Mouse (Mus musculus) myocyte (in vitro differentiated cells): Measurements from ENCODE around the gene Tmem161a. TPM values are rescaled to one million over a fixed set of nuclear protein-coding genes. Genes with fewer than 3 reads are reported as not detected.

Experiments
- H3K27me3 ChIP-seq: one replicate; pipeline ENCODE4 v1.6.1; 2011; ENCODE audit not compliant: control insufficient read depth, insufficient read depth, insufficient read length
- H3K36me3 ChIP-seq: one replicate; pipeline ENCODE4 v1.6.1; 2011; ENCODE audit not compliant: control insufficient read depth, insufficient read depth
- H3K4me2 ChIP-seq: one replicate; pipeline ENCODE4 v1.6.1; 2011; ENCODE audit warnings: low read depth, control low read depth
- H3K4me3 ChIP-seq: one replicate; pipeline ENCODE4 v1.5.1; 2011; ENCODE audit warnings: mild to moderate bottlenecking, control low read depth, moderate library complexity
- H3K79me2 ChIP-seq: one replicate; pipeline ENCODE4 v1.6.1; 2011; ENCODE audit not compliant: control insufficient read depth, insufficient read depth
- H3ac ChIP-seq: one replicate; pipeline ENCODE4 v1.6.1; 2011; ENCODE audit not compliant: control insufficient read depth, insufficient read length
- CEBPB ChIP-seq: IDR thresholded peaks from 2 replicates; pipeline ENCODE4 v1.6.1; 2011; ENCODE audit warnings: mild to moderate bottlenecking, moderate library complexity; ENCODE audit not compliant: poor library complexity, insufficient read depth, severe bottlenecking
- E2F4 ChIP-seq: IDR thresholded peaks from one replicate; pipeline ENCODE4 v1.6.1; 2011; ENCODE audit warnings: mild to moderate bottlenecking, control low read depth, moderate library complexity; ENCODE audit not compliant: insufficient read depth
- MYOD1 ChIP-seq, 3 experiments: IDR thresholded peaks; one replicate each; pipeline ENCODE4 v1.6.1; 2011; ENCODE audit warnings: control low read depth in 2 of 3, low read depth in 2 of 3, mild to moderate bottlenecking in 2 of 3, moderate library complexity in 1 of 3; ENCODE audit not compliant: insufficient read length in 2 of 3, control insufficient read depth in 1 of 3
- MYOG ChIP-seq, 3 experiments: IDR thresholded peaks; one replicate each; pipeline ENCODE4 v1.6.1; 2011; ENCODE audit warnings: control low read depth in 2 of 3, low read depth in 2 of 3, mild to moderate bottlenecking in 2 of 3; ENCODE audit not compliant: insufficient read length in 2 of 3, control insufficient read depth in 1 of 3, insufficient read depth in 1 of 3
- POLR2A ChIP-seq: IDR thresholded peaks from one replicate; pipeline ENCODE4 v1.6.1; 2011; ENCODE audit warnings: low read depth, mild to moderate bottlenecking, control low read depth, moderate library complexity; ENCODE audit not compliant: insufficient read length
- POLR2AphosphoS2 ChIP-seq: IDR thresholded peaks from one replicate; pipeline ENCODE4 v1.6.1; 2011; ENCODE audit warnings: low read depth, control low read depth; ENCODE audit not compliant: insufficient read length
- REST ChIP-seq: IDR thresholded peaks from one replicate; pipeline ENCODE4 v1.6.1; 2011; ENCODE audit warnings: mild to moderate bottlenecking, control low read depth, moderate library complexity; ENCODE audit not compliant: insufficient read depth, insufficient read length
- SRF ChIP-seq: IDR thresholded peaks from one replicate; pipeline ENCODE4 v1.6.1; 2011; ENCODE audit warnings: low read depth; ENCODE audit not compliant: control insufficient read depth, insufficient read length
- TCF12 ChIP-seq: IDR thresholded peaks from one replicate; pipeline ENCODE4 v1.6.1; 2011; ENCODE audit warnings: mild to moderate bottlenecking, control low read depth; ENCODE audit not compliant: poor library complexity, insufficient read depth, severe bottlenecking
- TCF3 ChIP-seq: IDR thresholded peaks from one replicate; pipeline ENCODE4 v1.6.1; 2011; ENCODE audit warnings: low read depth, control low read depth; ENCODE audit not compliant: insufficient read length
- USF1 ChIP-seq: IDR thresholded peaks from one replicate; pipeline ENCODE4 v1.6.1; 2011; ENCODE audit warnings: low read depth, mild to moderate bottlenecking, control low read depth, moderate library complexity
- polyA plus RNA-seq: library from polyadenylated mRNA; unstranded; fragments of >200 nt; fragmentation: generic; extraction: Trizol; gene quantifications from one replicate; pipeline ENCODE4 v1.2.1, GENCODE M21; 2012; ENCODE audit warnings: missing spikeins

The Tmem161a gene
- polyA plus RNA-seq, 1 experiment, result 132 TPM

GRCm38 (mm10) chr8:70130066-70130465 lies 42.1 kb upstream of the Tmem161a start:
- Histone ChIP-seq H3K4me2 (peak overlapping the region; percentile 48), H3K79me2 (no peaks in the 10 kb centered on the region), H3K36me3 (no peaks in the 10 kb centered on the region), H3ac (no peak overlapping the region), H3K27me3 (peaks cover 9% of the 10 kb centered on the region), H3K4me3 (no peak overlapping the region)
- TF ChIP-seq USF1, result peak; percentile 1
- TF ChIP-seq E2F4, result no peak

DNA sequence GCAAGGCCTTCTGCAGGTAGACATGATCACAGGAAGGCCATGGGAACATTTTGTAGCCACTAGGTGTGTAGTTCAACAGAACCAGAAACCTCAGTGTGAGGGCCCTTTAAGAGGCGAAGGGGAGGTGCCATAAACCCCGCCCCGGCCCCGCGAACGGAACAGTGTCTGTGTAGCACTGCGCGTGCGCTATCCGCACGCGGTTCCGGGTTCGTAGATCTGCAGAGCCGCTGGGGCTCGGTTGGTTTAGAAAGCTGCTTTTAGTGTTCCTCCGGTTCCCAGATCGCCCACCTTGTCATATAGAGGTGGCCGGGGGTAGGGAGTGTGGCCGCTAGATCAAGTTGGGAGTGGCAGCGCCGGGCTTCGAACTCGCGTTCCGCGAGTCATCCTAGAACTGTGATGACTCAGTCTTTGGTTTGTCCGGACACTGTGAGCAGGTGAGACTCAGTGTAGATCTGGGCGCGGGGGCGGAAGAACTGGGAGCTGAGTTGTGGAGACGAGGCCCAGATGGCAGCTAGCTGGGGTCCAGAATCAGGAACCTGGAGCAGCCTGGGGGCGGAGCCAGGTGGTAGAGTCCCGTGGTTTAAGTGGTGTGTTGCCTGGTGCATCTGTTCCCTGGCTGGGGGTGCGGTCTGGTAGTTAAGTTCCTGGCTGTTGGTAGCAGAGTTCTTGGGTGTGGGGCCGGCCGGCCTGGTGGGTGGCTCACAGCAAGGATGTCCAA lies 40.8 kb upstream of the Tmem161a start, which contains the start of gene Nr2c2ap:
Gene Nr2c2ap (plus strand): TSS at position 168 of the 718 bp plus-strand sequence.
- H3K79me2 ChIP-seq, result no peaks in the 10 kb centered on the region
- H3K4me2 ChIP-seq, result peak within 1 kb of the TSS; percentile 95
- H3ac ChIP-seq, result peak within 1 kb of the TSS; percentile 0
- peak; percentile 78 for TF ChIP-seq POLR2AphosphoS2
- peak; percentile 6 for TF ChIP-seq SRF
- no peak for TF ChIP-seq E2F4
- TF ChIP-seq USF1, result no peak
- peak in 1 of 3 experiments; percentile 10 for TF ChIP-seq MYOD1 (IDR thresholded peaks at IDR 0.05; ENCODE audit: control insufficient read depth in 1 of 3, insufficient read length in 2 of 3, low read depth in 2 of 3)
- no peak for TF ChIP-seq TCF3
- TF ChIP-seq POLR2A, result peak; percentile 62
- no peaks in the 10 kb centered on the region for H3K36me3 ChIP-seq
- no peaks in the 10 kb centered on the region for H3K27me3 ChIP-seq
- peak within 1 kb of the TSS; percentile 76 for H3K4me3 ChIP-seq

DNA sequence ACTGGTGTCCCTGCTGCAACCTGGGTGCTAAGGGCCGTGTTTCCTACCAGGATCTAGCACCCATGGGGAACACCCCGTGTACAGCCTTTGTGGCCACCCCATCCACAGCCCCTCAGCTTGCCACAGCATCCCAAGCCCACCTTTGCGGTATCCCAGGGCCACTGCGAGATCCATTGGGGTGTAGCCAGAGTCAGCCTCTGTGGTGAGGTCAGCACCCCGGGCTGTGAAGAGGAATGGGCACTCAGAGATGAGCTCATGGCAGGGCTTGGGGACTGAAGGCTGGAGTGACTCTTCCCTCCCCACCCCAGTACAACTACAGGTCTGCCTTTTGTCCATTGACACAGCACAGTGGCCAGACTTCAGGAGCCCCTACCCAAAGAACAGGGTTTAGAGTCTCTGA lies 38.1 kb upstream of the Tmem161a start:
- Histone ChIP-seq H3K27me3 (no peaks in the 10 kb centered on the region), H3K4me3 (no peak overlapping the region), H3K36me3 (no peaks in the 10 kb centered on the region), H3ac (no peak overlapping the region), H3K79me2 (peaks cover 5% of the 10 kb centered on the region), H3K4me2 (no peak overlapping the region)
- no peak for TF ChIP-seq USF1
- TF ChIP-seq POLR2AphosphoS2, result no peak
- no peak for TF ChIP-seq SRF
- TF ChIP-seq MYOG (IDR thresholded peaks at IDR 0.05; ENCODE audit: control insufficient read depth in 1 of 3, insufficient read depth in 1 of 3, insufficient read length in 2 of 3, low read depth in 2 of 3), result no peak

DNA sequence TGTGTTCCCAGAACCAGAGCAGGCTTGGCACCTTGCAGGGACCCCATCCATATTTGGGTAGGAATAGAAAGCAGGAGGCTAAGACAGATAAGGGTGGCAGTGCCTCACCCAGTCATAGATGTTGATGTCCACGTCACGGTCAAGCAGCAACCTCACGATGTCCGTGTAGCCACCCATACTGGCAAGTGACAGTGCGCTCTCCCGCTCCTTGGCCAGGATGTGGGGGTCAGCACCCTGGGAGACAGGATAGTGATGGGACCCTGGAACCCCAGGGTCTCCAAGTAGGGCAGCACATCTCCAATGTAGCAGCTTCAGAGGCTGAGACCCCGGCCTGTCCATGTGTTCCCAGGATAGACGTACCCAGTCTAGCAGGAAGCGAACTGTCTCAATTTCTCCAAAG lies 37.2 kb upstream of the Tmem161a start:
- Histone ChIP-seq H3K79me2 (peaks cover 7% of the 10 kb centered on the region), H3K27me3 (no peaks in the 10 kb centered on the region), H3ac (no peak overlapping the region), H3K4me2 (no peak overlapping the region), H3K4me3 (no peak overlapping the region), H3K36me3 (no peaks in the 10 kb centered on the region)
- TF ChIP-seq POLR2AphosphoS2 (peak; percentile 31), USF1 (no peak)

DNA sequence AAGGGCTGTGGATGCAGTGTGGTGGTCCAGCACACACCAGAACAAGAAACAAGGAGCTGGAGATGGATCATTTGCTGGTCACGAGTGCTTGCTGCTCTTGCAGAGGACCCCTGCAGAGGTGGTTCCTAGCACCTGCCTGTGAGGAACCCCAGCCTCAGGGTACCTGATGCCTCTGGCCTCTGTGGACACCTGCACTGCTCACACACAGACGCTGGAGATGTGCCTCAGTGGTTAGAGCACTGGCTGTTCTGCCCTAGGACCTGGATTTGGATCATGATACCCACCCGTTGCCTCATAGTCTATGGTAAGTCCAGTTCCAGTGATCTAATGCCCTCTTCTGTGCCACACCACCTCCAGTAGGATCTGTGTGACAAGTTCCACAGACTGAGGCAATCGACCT lies 35.6 kb upstream of the Tmem161a start:
- no peaks in the 10 kb centered on the region for H3K27me3 ChIP-seq
- no peaks in the 10 kb centered on the region for H3K36me3 ChIP-seq
- no peak overlapping the region for H3ac ChIP-seq
- TF ChIP-seq POLR2A (no peak), TCF12 (no peak), E2F4 (no peak)
- H3K4me3 ChIP-seq, result no peak overlapping the region
- H3K4me2 ChIP-seq, result no peak overlapping the region
- H3K79me2 ChIP-seq, result peaks cover 18% of the 10 kb centered on the region

DNA sequence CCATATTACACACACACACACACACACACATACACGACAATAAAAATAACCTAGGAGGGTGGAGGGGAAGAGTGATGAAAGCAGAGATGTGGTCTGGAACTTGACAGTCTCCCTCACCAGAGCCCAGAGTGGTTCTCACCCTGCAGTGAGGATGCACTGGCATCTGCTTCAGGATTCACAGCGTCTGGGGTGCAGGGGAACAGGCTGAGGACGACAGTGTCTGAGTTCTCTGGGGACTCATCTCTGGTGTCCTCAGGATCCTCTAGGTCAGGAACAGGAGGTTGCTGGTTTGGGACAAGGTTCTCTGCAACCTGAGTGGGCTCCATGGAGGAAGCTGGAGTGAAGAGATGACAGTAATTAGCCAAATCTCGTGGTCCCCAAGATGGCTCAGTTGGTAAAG lies 34.3 kb upstream of the Tmem161a start:
- TF ChIP-seq POLR2AphosphoS2, result no peak
- TF ChIP-seq SRF, result no peak
- TF ChIP-seq CEBPB, result no peak
- no peak for TF ChIP-seq REST
- TF ChIP-seq E2F4, result no peak
- H3K79me2 ChIP-seq, result peaks cover 18% of the 10 kb centered on the region
- H3K36me3 ChIP-seq, result no peaks in the 10 kb centered on the region
- no peak overlapping the region for H3ac ChIP-seq
- H3K27me3 ChIP-seq, result no peaks in the 10 kb centered on the region
- peak overlapping the region; percentile 85 for H3K4me2 ChIP-seq
- peak overlapping the region; percentile 70 for H3K4me3 ChIP-seq
